Mouse (Mus musculus) heart, postnatal 14 days (tissue): Measurements from ENCODE around the gene Ganab. TPM values are rescaled to one million over a fixed set of nuclear protein-coding genes. Genes with fewer than 3 reads are reported as not detected.
"Not testable (repeated sequence)": the region's sequence is repeated elsewhere in the genome, so short reads cannot be mapped to it uniquely, and the experiment has no call there.

Experiments used
- DNase-seq, 2 experiments: peaks; one replicate each; pipeline ENCODE4 v3.0.0; 2021 to 2022
- intact Hi-C: fragments of 180-260 bp; cut with DNase I; formaldehyde crosslinking; loops from one replicate; pipeline ENCODE4 v1.15.1; 2025
- total RNA-seq, 2 experiments: library from RNA; stranded (reverse); gene quantifications; 2 replicates each; pipeline ENCODE4 v1.2.3; 2021

The Ganab gene
- total RNA-seq, 2 experiments from 2014 or later, result 60.6 to 63.7 TPM

- no peak for DNase-seq
- intact Hi-C loops, result loop anchor here (5.0 kb wide), 2 partner anchors 46 to 54 kb away; partner anchors contain the start of gene Mta2
These were observed 10.0 kb upstream of the Ganab start for GRCm38 (mm10) chr19:8887585-8888463.

DNA sequence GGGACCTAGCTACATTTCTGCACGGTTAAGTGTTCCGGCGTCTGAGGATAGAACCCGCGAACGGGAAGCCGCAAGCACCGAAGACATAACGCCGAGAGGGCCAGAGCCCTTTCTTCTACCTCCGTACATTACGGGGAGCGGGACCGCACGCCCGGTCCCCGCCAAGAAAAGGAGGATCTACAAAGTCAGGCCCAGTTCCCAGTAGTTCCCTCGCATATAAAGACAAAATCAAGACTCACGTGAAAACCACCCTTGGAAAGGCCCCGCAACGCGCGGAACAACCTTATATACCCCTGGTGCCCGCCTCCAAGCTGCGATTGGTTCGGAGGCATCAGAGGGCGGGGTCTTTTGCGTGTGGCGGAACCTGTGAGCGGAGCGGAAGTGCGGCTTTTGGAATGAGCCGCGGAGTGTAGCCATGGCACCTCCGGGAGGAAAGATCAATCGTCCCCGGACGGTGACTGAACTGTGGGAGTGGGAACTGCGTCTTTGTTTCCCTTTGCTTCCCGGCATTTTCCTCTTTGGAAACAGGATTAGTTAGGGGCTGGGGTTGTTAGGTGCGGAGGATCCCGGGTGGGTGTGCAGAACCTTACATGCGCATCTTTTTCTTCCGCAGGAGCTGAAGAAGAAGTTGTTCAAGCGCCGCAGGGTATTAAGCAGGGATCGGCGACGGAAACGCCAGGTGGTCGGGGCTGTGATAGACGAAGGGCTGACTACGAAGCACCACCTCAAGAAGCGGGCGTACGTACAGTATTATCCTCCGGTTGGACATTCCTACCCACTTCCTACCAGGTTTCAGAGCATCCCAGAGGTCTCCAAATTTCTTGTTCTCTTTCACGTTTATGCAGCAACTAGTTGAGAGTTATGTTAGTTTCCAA lies 9.1 kb upstream of the Ganab start, which contains the start of the genes 1810009A15Rik and Gm49416:
Gene 1810009A15Rik (plus strand): TSS at position 343 of the 875 bp plus-strand sequence.
Gene Gm49416 (plus strand): TSS at position 416 of the 875 bp plus-strand sequence.
- intact Hi-C loops, result loop anchor here (5.0 kb wide), 2 partner anchors 46 to 54 kb away; partner anchors contain the start of gene Mta2
- peak; percentile 92 to 94 for DNase-seq

DNA sequence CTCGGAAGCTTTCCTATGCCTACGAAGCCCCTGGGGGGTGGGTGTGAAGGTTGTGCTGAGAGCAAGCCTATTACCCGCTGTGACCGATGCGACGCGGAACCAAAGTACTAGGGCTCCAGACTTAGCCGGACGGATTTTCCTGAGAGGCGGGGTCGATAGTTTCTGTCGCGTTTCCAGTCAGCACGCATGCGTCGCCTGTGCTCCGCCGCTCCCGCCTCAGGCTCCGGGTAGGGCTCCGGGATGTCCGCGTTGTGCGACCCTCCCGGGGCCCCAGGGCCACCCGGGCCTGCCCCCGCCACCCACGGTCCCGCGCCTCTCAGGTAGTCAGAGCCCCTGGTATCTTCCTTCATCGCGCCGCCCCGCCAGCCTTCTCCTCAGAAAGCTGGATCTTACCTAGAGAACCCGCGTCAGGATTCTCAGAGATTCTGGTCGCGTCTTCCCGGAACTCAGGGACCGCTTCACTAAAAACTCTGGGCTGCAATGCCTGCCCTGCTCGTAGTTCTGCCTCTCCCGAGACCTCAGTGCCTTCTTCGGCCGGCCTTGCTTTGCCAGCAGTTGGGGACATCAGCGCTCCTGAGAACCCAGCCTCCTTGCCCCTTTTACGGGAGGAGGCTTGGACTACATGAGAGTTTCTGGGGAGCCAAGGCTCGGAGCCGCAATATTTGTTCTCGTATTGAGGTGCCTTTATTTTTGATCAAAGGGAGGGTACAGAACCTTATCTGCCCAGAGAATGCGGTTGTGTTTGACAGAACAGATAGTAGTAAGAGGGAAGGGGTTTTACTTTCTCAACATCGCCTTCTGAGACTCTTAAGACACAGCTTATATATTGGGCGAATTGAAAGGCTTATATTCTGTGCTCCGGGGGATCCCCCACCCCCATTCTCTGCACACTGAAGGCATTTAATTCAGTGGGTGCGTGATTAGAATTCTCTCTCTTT lies 4.8 kb upstream of the Ganab start, which contains the start of gene Ints5:
Gene Ints5 (plus strand): TSS at position 177 of the 938 bp plus-strand sequence.
- intact Hi-C loops, result no loop called here
- DNase-seq, result peak; percentile 85 to 88

DNA sequence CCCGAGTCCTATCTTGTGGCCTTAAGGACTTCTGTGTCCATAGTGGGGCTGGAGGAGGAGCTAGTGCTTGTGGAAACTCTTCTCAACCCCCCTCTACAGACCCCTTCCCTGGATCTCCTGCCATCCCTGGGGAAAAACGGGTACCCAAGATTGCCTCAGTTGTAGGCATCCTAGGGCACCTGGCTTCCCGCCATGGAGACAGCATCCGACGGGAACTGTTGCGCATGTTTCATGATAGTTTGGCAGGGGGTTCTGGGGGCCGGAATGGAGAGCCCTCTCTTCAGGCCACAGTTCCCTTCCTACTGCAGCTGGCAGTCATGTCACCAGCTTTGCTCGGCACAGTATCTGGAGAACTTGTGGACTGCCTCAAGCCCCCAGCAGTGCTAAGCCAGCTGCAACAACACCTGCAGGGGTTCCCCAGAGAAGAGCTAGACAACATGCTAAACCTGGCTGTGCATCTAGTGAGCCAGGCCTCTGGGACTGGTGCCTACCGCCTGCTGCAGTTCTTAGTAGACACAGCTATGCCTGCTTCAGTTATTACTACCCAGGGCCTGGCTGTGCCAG lies 2.4 kb upstream of the Ganab start:
- intact Hi-C loops, result no loop called here
- DNase-seq, result no peak

DNA sequence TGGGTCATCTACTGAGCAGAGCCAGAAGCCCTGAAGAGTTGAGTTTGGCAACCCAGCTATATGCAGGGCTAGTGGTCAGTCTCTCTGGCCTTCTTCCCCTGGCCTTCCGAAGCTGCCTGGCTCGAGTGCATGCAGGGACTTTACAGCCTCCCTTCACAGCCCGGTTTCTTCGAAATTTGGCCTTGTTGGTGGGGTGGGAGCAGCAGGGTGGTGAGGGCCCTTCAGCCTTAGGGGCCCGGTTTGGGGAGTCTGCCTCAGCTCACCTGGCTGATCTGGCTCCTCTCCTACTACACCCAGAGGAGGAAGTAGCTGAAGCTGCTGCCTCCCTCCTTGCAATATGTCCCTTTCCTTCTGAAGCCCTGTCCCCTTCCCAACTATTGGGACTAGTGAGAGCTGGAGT lies 1.6 kb upstream of the Ganab start:
- DNase-seq, intact Hi-C loops: not testable (repeated sequence)

- DNase-seq, result peak; percentile 42 to 62
These were observed 533 bp upstream of the Ganab start for GRCm38 (mm10) chr19:8897211-8897864.

DNA sequence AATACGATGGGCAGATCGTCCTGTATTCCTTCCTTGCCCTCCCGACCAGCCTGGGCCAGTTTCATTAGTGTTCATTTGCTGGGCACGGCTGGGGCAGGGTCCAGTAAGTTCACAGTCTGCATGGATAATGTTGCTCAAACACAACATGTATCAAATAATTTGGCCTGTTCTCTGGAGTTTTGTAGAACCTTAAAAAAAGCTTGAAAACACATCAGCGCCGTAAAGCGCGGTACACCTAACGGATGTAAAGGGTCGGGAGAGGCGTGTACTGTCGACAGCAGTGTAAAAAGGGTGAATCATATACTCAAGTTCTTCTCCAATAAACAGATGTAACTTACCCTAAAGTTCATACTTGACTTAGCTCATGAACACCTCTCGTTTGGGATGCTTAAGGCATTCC lies 705 bp downstream of the Ganab start:
- intact Hi-C loops, result loop anchor here (2.0 kb wide), 1 partner anchor 22 kb away; the partner anchor contains the start of gene B3gat3
- DNase-seq, result no peak

More at GRCm38 (mm10) chr19:8897211-8897864, 533 bp upstream of the Ganab start:
- intact Hi-C loops, result not testable (repeated sequence)

- intact Hi-C loops, result loop anchor here (2.0 kb wide), 1 partner anchor 22 kb away; the partner anchor contains the start of gene B3gat3
- DNase-seq, result no peak
These were observed 1.2 kb downstream of the Ganab start for GRCm38 (mm10) chr19:8899079-8899478.

DNA sequence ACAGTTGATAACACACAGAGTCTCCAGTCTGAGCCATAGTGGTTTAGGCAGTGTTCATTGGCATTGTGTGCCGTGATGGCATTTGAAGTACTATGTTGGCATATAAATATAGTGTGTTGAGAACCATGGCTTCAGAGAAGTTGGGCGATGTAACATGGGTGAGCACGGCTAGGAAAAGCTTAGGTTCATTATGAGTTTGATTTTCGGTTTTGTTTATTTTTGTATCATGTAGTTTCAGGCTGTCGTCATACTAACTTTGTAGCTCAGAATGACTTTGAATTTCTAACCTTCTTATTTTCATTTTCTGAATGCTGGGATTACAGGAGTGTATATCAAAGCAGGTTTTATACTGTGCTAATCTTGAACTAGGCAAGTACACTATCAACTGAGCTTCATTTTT lies 5.5 kb downstream of the Ganab start:
- DNase-seq, result no peak
- intact Hi-C loops, result no loop called here

DNA sequence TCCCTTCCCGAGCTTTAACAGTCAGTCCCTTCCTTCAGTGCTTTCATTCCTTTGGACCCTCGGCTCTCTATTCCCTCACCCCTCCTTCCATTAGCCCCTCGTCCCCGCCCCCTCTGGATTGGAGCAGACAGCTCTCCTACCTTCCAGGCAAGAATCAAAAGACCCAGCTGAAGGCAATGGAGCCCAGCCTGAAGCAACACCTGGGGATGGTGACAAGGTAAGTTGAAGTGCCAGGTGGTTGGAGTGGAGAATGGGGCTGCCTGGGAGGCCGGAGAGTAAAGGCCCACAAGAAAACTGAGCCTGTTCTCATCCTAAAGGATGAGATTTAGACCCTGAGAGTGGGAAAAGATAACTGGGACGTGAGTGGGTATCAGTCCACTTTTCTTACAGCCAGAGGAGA lies 10.7 kb downstream of the Ganab start:
- intact Hi-C loops, result no loop called here
- DNase-seq, result no peak

DNA sequence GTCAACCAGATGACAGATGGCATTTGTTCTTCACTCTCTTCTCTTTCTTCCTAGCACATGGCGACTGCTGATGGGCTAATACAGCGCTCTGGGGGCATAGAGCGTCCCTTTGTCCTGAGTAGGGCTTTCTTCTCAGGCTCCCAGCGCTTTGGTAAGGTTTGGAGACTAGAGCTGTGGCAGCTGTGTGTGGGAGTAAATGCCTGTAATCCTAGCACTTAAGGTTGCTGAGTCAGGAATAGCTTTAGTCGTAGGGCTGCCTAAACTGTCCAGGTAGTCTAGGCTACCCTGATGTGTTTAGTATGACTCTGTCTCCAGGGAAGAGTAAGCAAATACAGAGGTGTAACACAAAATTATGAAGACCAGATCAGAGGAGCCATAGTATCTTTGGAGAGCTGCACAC lies 13.9 kb downstream of the Ganab start:
- no peak for DNase-seq
- intact Hi-C loops, result loop anchor here (5.0 kb wide), 1 partner anchor 85 kb away; the partner anchor contains the start of gene AC129217.1

- intact Hi-C loops, result loop anchor here (5.0 kb wide), 1 partner anchor 87 kb away; the partner anchor contains the start of gene AC129217.1
- no peak for DNase-seq
These were observed 16.3 kb downstream of the Ganab start for GRCm38 (mm10) chr19:8914212-8914611.

GRCm38 (mm10) chr19:8919000-8919399 lies 21.1 kb downstream of the Ganab start:
- no peak for DNase-seq
- intact Hi-C loops, result no loop called here

- intact Hi-C loops, result loop anchor here (2.0 kb wide), 1 partner anchor 21 kb away; the partner anchor contains the start of gene Ganab
These were observed 21.8 kb downstream of the Ganab start for GRCm38 (mm10) chr19:8919684-8920072.

DNA sequence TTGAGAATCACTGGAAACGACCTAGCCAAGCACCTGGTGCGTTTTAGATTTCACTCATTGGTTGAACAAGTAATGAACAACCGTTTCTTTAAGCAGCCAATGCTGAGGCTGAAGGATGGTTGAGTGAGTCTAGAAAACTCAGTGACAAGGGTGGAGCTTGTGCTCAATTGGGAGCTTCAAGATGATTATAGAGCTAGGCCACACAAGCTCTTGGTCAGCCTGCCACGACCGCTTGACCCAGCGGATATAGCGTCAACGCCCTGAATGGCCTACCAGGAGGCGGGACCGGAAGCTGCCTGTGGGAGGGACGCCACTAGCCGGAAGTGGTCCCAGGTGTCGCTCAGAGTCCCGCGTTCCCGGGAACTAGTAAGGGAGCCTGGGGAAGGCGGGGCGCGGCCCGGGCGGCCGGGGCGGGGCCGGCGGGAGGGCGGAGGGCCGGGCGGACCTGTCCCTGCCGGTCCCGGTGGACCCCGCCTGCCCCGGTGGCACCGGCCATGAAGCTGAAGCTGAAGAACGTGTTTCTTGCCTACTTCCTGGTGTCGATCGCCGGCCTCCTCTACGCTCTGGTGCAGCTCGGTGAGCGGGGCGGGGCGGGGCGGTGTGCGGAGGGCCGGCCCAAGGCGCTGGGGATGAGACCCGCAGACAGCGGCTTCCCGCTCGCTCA lies 22.3 kb downstream of the Ganab start, which contains the start of gene B3gat3:
Gene B3gat3 (plus strand): TSS at position 302 of the 664 bp plus-strand sequence.
- DNase-seq, result peak; percentile 95 to 97
- intact Hi-C loops, result loop anchor here (2.0 kb wide), 1 partner anchor 21 kb away; the partner anchor contains the start of gene Ganab

More at GRCm38 (mm10) chr19:8919684-8920072, 21.8 kb downstream of the Ganab start:
- no peak for DNase-seq

- intact Hi-C loops, result loop anchor here (2.0 kb wide), 1 partner anchor 22 kb away; the partner anchor contains the start of gene Ganab
- DNase-seq, result no peak
These were observed 23.0 kb downstream of the Ganab start for GRCm38 (mm10) chr19:8920836-8921291.

- no peak for DNase-seq
- intact Hi-C loops, result loop anchor here (2.0 kb wide), 1 partner anchor 23 kb away; the partner anchor contains the start of gene Ganab
These were observed 23.9 kb downstream of the Ganab start for GRCm38 (mm10) chr19:8921741-8922140.
